Mouse (Mus musculus) embryonic fibroblast, embryonic 13.5 days (primary cell): ENCODE measurements around the gene Ebf1.

ENCODE experiments used
- CTCF ChIP-seq: IDR thresholded peaks from 2 replicates; pipeline ENCODE4 v1.5.1; 2011; ENCODE audit warnings: mild to moderate bottlenecking, control low read depth, low read length, moderate library complexity, borderline replicate concordance; ENCODE audit not compliant: insufficient read depth
- POLR2A ChIP-seq: IDR thresholded peaks from 2 replicates; pipeline ENCODE4 v1.6.1; 2011; ENCODE audit warnings: low read depth, mild to moderate bottlenecking, control low read depth, low read length, moderate library complexity

DNA sequence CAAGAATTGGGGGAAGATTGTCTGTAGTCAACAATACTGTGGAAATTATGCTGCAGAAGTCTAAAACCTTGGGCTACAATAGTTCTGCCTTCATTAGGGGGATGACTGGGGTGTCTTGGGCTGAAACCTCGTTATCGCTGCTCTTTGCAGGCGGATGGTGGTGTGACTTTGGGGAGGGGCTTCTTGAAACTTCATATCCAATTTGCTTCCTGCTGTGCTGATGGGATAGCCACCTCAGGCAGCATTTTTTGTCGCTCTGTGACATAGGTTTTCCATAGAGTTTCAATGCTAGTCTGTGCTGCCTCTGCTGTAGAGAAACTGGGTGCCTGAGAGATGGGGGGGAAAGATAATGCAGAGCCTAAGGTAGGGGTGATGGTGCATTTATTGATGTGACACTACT is 198.9 kb downstream of the Ebf1 start:
- TF ChIP-seq POLR2A (no peak), CTCF (no peak)
